9 mouse cellular contexts compared by ENCODE assay signal in the genomic region with DNA sequence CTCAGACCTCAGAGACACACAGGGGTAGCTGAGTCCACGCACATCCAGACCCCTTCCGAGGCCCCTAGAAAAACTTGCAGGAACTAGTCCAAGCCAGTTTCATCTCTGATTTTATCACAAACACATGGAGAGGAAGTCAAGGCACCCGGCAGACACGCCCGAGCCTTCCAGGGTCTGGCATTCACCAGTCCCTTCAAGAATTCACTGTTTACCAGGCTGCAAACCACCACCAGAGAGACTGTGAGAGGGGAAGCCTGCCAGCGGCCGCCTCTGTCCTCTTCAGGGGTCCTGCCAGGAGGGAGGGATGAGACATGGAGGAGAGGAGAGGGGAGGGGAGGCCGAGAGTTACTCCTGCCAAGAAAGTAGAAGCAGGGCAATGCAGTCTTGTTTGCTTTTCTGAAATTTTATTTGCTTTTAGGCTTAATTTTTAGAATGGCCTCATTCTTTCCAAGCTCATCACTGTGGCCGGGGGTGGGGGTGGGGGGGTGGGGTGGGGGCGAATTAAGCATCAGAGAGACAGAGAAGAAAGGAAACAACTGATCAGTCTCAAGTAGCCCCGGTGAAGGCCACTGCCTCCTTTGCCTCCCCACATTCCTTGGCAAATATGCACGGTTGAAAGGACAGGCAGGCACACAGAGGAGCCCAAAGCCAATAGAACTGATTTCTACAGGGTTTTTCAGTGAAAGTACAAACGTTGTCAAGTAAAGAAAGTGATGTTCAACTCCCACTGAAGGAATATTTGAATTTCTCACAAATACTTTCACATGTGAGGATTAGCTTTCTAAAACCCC. TPM values are rescaled to one million over a fixed set of nuclear protein-coding genes. Genes with fewer than 3 reads are reported as not detected.
DNase-seq lines count a peak whose midpoint lies in the region; ATAC-seq and TF ChIP-seq lines count a peak whose summit lies in the region.
"Had no signal": no experiment of that assay in that cellular context is flagged by ENCODE, and none has a peak within 500 bp of the region (broad histone marks: within the 10 kb centered on the region; RNA-seq: fewer than 3 reads in every experiment).

No protein-coding gene starts in this region.

- DNase-seq in layer of hippocampus, adult 2 months (ENCODE audit: low spot score in 2 of 2), result no peak
- DNase-seq in layer of hippocampus, adult 18-20 months (ENCODE audit: low spot score in 2 of 2), result no peak
- peak; percentile 82 for DNase-seq in limb, embryonic 11.5 days (ENCODE audit: low spot score)
- DNase-seq in frontal cortex, adult 2 months (ENCODE audit: extremely low spot score in 1 of 2, low spot score in 1 of 2), result no peak
- no peak for DNase-seq in thymus, postnatal 14 days

- H3K4me3 ChIP-seq in layer of hippocampus, adult 2 months, result no peak overlapping the region
- no peak overlapping the region for H3K4me3 ChIP-seq in heart, embryonic 12.5 days
- H3K4me3 ChIP-seq in limb, embryonic 11.5 days (ENCODE audit: low read depth, low read length), result no peak overlapping the region
- H3K4me3 ChIP-seq in midbrain, embryonic 15.5 days, result no peak overlapping the region
- H3K4me3 ChIP-seq: megakaryocyte, embryonic 14.5 days had no signal

- ATAC-seq in common myeloid progenitor, adult 5-6 weeks (replicated peaks; ENCODE audit: low read depth, poor library complexity, severe bottlenecking), result peak; percentile 46
- peak; percentile 42; the same call in 1 of the 2 replicates for ATAC-seq in heart, embryonic 12.5 days (ENCODE audit: insufficient number of reproducible peaks, low FRiP score)
- peak; percentile 69 for ATAC-seq in limb, embryonic 11.5 days (ENCODE audit: insufficient number of reproducible peaks, low FRiP score, low TSS enrichment, low read depth)
- ATAC-seq in midbrain, embryonic 15.5 days (replicated peaks), result peak; percentile 78

- H3K27me3 ChIP-seq in heart, embryonic 12.5 days (replicated peaks), result no peaks in the 10 kb centered on the region
- H3K27me3 ChIP-seq in limb, embryonic 11.5 days (ENCODE audit: control insufficient read depth, insufficient read depth, low read length), result no peaks in the 10 kb centered on the region
- H3K27me3 ChIP-seq in midbrain, embryonic 15.5 days (replicated peaks), result no peaks in the 10 kb centered on the region

- peak overlapping the region; percentile 28; the same call in 1 of the 2 replicates for H3K27ac ChIP-seq in layer of hippocampus, adult 2 months
- no peak overlapping the region for H3K27ac ChIP-seq in heart, embryonic 12.5 days (ENCODE audit: poor library complexity, severe bottlenecking)
- peak overlapping the region; percentile 83 for H3K27ac ChIP-seq in limb, embryonic 11.5 days (replicated peaks; ENCODE audit: low read depth, low read length)
- H3K27ac ChIP-seq in midbrain, embryonic 15.5 days, result peak overlapping the region; percentile 45; the same call in 1 of the 2 replicates

- no peaks in the 10 kb centered on the region for H3K9me3 ChIP-seq in heart, embryonic 12.5 days (replicated peaks)
- no peaks in the 10 kb centered on the region for H3K9me3 ChIP-seq in limb, embryonic 11.5 days (ENCODE audit: control insufficient read depth, low read length)
- H3K9me3 ChIP-seq in midbrain, embryonic 15.5 days, result no peaks in the 10 kb centered on the region
- H3K9me3 ChIP-seq: megakaryocyte, embryonic 14.5 days had no signal

- no peaks in the 10 kb centered on the region for H3K36me3 ChIP-seq in heart, embryonic 12.5 days
- no peaks in the 10 kb centered on the region for H3K36me3 ChIP-seq in limb, embryonic 11.5 days (ENCODE audit: control insufficient read depth, insufficient read depth, low read length)
- H3K36me3 ChIP-seq in midbrain, embryonic 15.5 days (replicated peaks), result no peaks in the 10 kb centered on the region

- peak overlapping the region; percentile 24; the same call in 1 of the 2 replicates for H3K9ac ChIP-seq in heart, embryonic 12.5 days
- H3K9ac ChIP-seq in limb, embryonic 11.5 days (ENCODE audit: low read length), result peak overlapping the region; percentile 53
- no peak overlapping the region; the same call in 1 of the 2 replicates for H3K9ac ChIP-seq in midbrain, embryonic 15.5 days

- peak overlapping the region; percentile 42 for H3K4me2 ChIP-seq in heart, embryonic 12.5 days
- H3K4me2 ChIP-seq in limb, embryonic 11.5 days (ENCODE audit: low read depth, severe bottlenecking), result peak overlapping the region; percentile 24; the same call in 1 of the 2 replicates
- H3K4me2 ChIP-seq in midbrain, embryonic 15.5 days, result no peak overlapping the region

- peaks cover 12% of the 10 kb centered on the region for H3K4me1 ChIP-seq in heart, embryonic 12.5 days (replicated peaks)
- peaks cover 10% of the 10 kb centered on the region for H3K4me1 ChIP-seq in limb, embryonic 11.5 days (ENCODE audit: control insufficient read depth, insufficient read depth, low read length)
- peaks cover 6% of the 10 kb centered on the region for H3K4me1 ChIP-seq in midbrain, embryonic 15.5 days

- WGBS in heart, embryonic 12.5 days, result 5% methylated on average over 13 of the region's 13 CpGs
- 3% methylated on average over 12 of the region's 13 CpGs for WGBS in limb, embryonic 11.5 days
- WGBS in midbrain, embryonic 15.5 days, result 5% methylated on average over 13 of the region's 13 CpGs

- TF ChIP-seq CTCF in layer of hippocampus, adult 2 months (conservative IDR thresholded peaks at IDR 0.05), result no peak

RNA-seq across cellular contexts. Expression of gene Cnn3, which starts 43.1 kb away (rescaled TPM):
- total RNA-seq in layer of hippocampus, adult 2 months (2021), result 100 to 1,000 TPM in 1 of 2 experiments, 10 to 100 TPM in 1; 100.0 to 108 TPM
- total RNA-seq in layer of hippocampus, adult 18-20 months (2021), result 100 to 1,000 TPM; 107 to 110 TPM
- 43.5 and 51.0 TPM in 2 replicates for total RNA-seq in common myeloid progenitor, adult 5-6 weeks (2017)
- 455 and 460 TPM in 2 replicates for polyA plus RNA-seq in heart, embryonic 12.5 days (2016; fragmentation: Nextera tagmentation; extraction: Ambion mirVana)
- 840 and 843 TPM in 2 replicates for polyA plus RNA-seq in limb, embryonic 11.5 days (2014; fragmentation: Nextera tagmentation; extraction: Ambion mirVana)
- polyA plus RNA-seq in midbrain, embryonic 15.5 days (2015; fragmentation: Nextera tagmentation; extraction: Ambion mirVana), result 369 and 402 TPM in 2 replicates
- 188 and 193 TPM in 2 replicates for polyA plus RNA-seq in frontal cortex, adult 2 months (2012; rRNA removed)
